Mouse (Mus musculus) heart, postnatal 0 days (tissue): ENCODE results near the gene Olfr518. TPM values are rescaled to one million over a fixed set of nuclear protein-coding genes. Genes with fewer than 3 reads are reported as not detected.

ENCODE experiments used
- ATAC-seq: fragments of 200-750 bp; cut with Nextera tagmentation; 2 replicates; pipeline ENCODE4 v1.8.0; 2017; ENCODE audit warnings: low read depth, moderate number of reproducible peaks, moderate library complexity; ENCODE audit not compliant: insufficient read depth
- DNase-seq: peaks from one replicate; pipeline ENCODE4 v3.0.0-alpha.2; 2016; ENCODE audit warnings: low spot score
- H3K27ac ChIP-seq: fragments of 300-500 bp; sonication (generic); 2 replicates; pipeline ENCODE4 v1.5.1; 2014; ENCODE audit warnings: low read depth, mild to moderate bottlenecking
- H3K27me3 ChIP-seq: fragments of 300-500 bp; sonication (generic); 2 replicates; pipeline ENCODE4 v1.6.1; 2014; ENCODE audit warnings: low read length, mixed read lengths; ENCODE audit not compliant: control insufficient read depth, insufficient read depth
- H3K36me3 ChIP-seq: fragments of 300-500 bp; sonication (generic); replicated peaks from 2 replicates; pipeline ENCODE4 v1.6.1; 2014; ENCODE audit warnings: low read length, mixed read lengths; ENCODE audit not compliant: control insufficient read depth, insufficient read depth
- H3K4me1 ChIP-seq: fragments of 300-500 bp; sonication (generic); 2 replicates; pipeline ENCODE4 v1.6.1; 2014; ENCODE audit warnings: antibody characterized with exemption; ENCODE audit not compliant: control insufficient read depth, insufficient read depth
- H3K4me2 ChIP-seq: fragments of 300-500 bp; sonication (generic); 2 replicates; pipeline ENCODE4 v1.6.1; 2014; ENCODE audit warnings: low read depth, mild to moderate bottlenecking, low read length, moderate library complexity
- H3K4me3 ChIP-seq: fragments of 300-500 bp; sonication (generic); 2 replicates; pipeline ENCODE4 v1.5.1; 2014; ENCODE audit warnings: low read depth, low read length
- H3K9ac ChIP-seq: fragments of 300-500 bp; sonication (generic); replicated peaks from 2 replicates; pipeline ENCODE4 v1.6.1; 2014; ENCODE audit warnings: low read depth, low read length, mixed read lengths
- H3K9me3 ChIP-seq: fragments of 300-500 bp; sonication (generic); replicated peaks from 2 replicates; pipeline ENCODE4 v1.6.1; 2016; ENCODE audit warnings: low read length; ENCODE audit not compliant: control insufficient read depth
- CTCF ChIP-seq: IDR thresholded peaks from 2 replicates; pipeline ENCODE4 v1.5.1; 2016; ENCODE audit warnings: antibody characterized with exemption, control low read depth, low read depth
- EP300 ChIP-seq: IDR thresholded peaks from 2 replicates; pipeline ENCODE4 v1.6.1; 2016; ENCODE audit warnings: antibody characterized with exemption, low read depth
- WGBS: fragments of 180-500 bp; shearing (Covaris S2); extraction: QIAGEN DNeasy Blood & Tissue Kit; methylation state at CpG from one replicate; pipeline ENCODE4 v1.1.7; 2014; 5-methylcytosine and 5-hydroxymethylcytosine counted together
- polyA plus RNA-seq: library from polyadenylated mRNA; unstranded; fragments of >200 nt; fragmentation: Nextera tagmentation; extraction: Ambion mirVana; gene quantifications from 2 replicates; pipeline ENCODE4 v1.2.1, GENCODE M21; 2015
- total RNA-seq: library from RNA; depleted of rRNA; stranded (reverse); fragments of >200 nt; gene quantifications from 2 replicates; pipeline ENCODE4 v1.2.3, GENCODE M21; 2014; ENCODE audit warnings: low replicate concordance; rRNA removed

Olfr518 gene
- total and polyA plus RNA-seq, 2 experiments from 2014 or later = not detected

GRCm38 (mm10) chr7:108927043-108927442 is 42.2 kb upstream of the Olfr518 start:
- no peak for DNase-seq
- Histone ChIP-seq H3K4me3 (no peak overlapping the region), H3K36me3 (peaks cover 6% of the 10 kb centered on the region; the same call in 1 of the 2 replicates), H3K27ac (no peak overlapping the region), H3K4me2 (no peak overlapping the region), H3K27me3 (no peaks in the 10 kb centered on the region), H3K9ac (no peak overlapping the region), H3K4me1 (peaks cover 15% of the 10 kb centered on the region), H3K9me3 (no peaks in the 10 kb centered on the region)
- no peak for ATAC-seq
- WGBS = 70% methylated on average over 4 of the region's 4 CpGs
- TF ChIP-seq CTCF (no peak), EP300 (no peak)

GRCm38 (mm10) chr7:108903969-108904368 is 19.2 kb upstream of the Olfr518 start:
- WGBS = 68% methylated on average over 2 of the region's 2 CpGs
- H3K27me3 ChIP-seq = no peaks in the 10 kb centered on the region

DNA sequence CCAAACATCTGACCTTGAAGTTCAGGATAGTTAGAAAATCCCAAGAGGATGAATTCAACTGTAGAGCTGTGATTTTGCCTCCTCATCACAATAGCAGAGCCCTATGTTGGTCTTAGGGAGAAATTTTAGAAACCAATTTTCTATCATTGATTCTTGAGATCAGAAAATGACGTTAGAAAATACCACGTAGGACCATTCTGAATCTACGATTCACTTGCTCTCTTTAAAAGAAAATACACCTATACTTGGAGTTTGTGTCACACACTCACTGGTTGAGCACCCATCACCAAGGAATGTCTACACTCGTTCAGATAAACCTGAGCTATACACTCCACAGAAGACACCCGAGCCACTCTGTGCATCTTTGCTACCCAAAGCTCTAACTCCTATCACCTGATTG is 9.5 kb upstream of the Olfr518 start, which contains the start of gene Olfr519:
TSS of gene Olfr519 (minus strand) at position 101 of the 400 bp plus-strand sequence.
- no peak within 1 kb of the TSS for H3K27ac ChIP-seq
- no peaks in the 10 kb centered on the region for H3K4me1 ChIP-seq
- no peak within 1 kb of the TSS for H3K4me3 ChIP-seq
- 67% methylated on average over 5 of the region's 5 CpGs for WGBS
- no peaks in the 10 kb centered on the region for H3K27me3 ChIP-seq
- TF ChIP-seq CTCF (no peak), EP300 (no peak)
- H3K9me3 ChIP-seq = no peaks in the 10 kb centered on the region
- H3K36me3 ChIP-seq = no peaks in the 10 kb centered on the region
- ATAC-seq (no peak), DNase-seq (no peak)
- no peak within 1 kb of the TSS for H3K9ac ChIP-seq
- H3K4me2 ChIP-seq = no peak within 1 kb of the TSS

More at GRCm38 (mm10) chr7:108903969-108904368, 19.2 kb upstream of the Olfr518 start:
- DNase-seq (no peak), ATAC-seq (no peak)
- no peaks in the 10 kb centered on the region for H3K4me1 ChIP-seq
- no peak overlapping the region for H3K9ac ChIP-seq
- H3K4me2 ChIP-seq = no peak overlapping the region
- no peaks in the 10 kb centered on the region for H3K9me3 ChIP-seq
- no peak overlapping the region for H3K4me3 ChIP-seq
- no peak for TF ChIP-seq EP300
- TF ChIP-seq CTCF = no peak
- no peak overlapping the region for H3K27ac ChIP-seq
- no peaks in the 10 kb centered on the region for H3K36me3 ChIP-seq

DNA sequence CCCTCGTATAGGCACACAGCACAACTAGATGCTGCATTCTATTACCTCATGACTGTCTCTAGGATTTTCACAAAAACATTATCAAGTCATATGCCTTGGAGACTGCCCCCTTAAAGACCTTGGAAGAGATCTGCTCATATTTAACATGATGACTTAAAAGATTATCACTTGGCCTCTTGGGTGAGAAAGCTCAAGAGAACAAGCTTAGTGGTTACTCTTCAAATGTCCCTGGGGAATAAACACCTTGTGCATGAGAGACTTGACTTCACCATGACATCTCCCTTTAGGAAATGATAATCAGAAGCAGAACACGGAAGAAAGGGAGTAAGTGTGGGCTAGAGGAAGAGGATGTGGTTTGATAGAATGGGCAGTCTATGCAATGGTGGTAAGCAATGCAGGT is 12.5 kb downstream of the Olfr518 start, which contains the start of gene Olfr517:
TSS of gene Olfr517 (minus strand) at position 101 of the 400 bp plus-strand sequence.
- Histone ChIP-seq H3K27me3 (no peaks in the 10 kb centered on the region), H3K4me1 (no peaks in the 10 kb centered on the region), H3K9ac (no peak within 1 kb of the TSS), H3K4me3 (no peak within 1 kb of the TSS), H3K9me3 (no peaks in the 10 kb centered on the region), H3K27ac (no peak within 1 kb of the TSS), H3K36me3 (no peaks in the 10 kb centered on the region), H3K4me2 (no peak within 1 kb of the TSS)
- TF ChIP-seq CTCF (no peak), EP300 (no peak)
- no peak for DNase-seq
- no peak for ATAC-seq
- 31% methylated on average over 2 of the region's 2 CpGs for WGBS

DNA sequence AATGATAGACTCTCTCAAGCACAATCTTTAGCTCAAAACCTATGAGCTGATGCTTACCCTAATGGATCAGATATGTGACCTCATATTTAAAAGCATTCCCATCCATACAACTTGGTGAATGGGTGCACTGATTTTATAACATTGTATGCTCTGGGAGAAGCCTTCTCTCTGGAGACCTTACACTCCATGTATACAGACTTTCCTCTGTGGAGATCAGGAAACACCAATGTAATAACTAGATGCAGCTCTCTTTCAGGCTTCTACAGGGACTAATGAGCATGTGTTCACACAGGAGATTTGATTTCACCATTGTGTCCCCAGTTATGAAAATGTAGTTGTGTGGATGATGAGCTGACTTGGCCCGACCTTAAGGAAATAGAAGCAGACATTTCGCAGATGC is 34.4 kb downstream of the Olfr518 start, which contains the start of gene Olfr516:
TSS of gene Olfr516 (minus strand) at position 101 of the 400 bp plus-strand sequence.
- Histone ChIP-seq H3K27ac (no peak within 1 kb of the TSS), H3K9me3 (no peaks in the 10 kb centered on the region), H3K4me2 (no peak within 1 kb of the TSS), H3K4me3 (no peak within 1 kb of the TSS), H3K9ac (no peak within 1 kb of the TSS), H3K4me1 (no peaks in the 10 kb centered on the region), H3K27me3 (no peaks in the 10 kb centered on the region), H3K36me3 (no peaks in the 10 kb centered on the region)
- 72% methylated on average over 2 of the region's 2 CpGs for WGBS
- ATAC-seq (no peak), DNase-seq (no peak)
- TF ChIP-seq CTCF = no peak
- TF ChIP-seq EP300 = no peak

Other genes with a start within 250 kb of the Olfr518 start
- not detected in 2 replicates for gene Olfr509, start 233.1 kb downstream of the Olfr518 start, total RNA-seq
- gene Olfr509, start 233.1 kb downstream of the Olfr518 start, polyA plus RNA-seq = not detected in 2 replicates
- gene Olfr510, start 218.6 kb downstream of the Olfr518 start, total RNA-seq = not detected in 2 replicates
- gene Olfr510, start 218.6 kb downstream of the Olfr518 start, polyA plus RNA-seq = not detected in 2 replicates
- not detected in 2 replicates for gene Olfr512, start 171.7 kb downstream of the Olfr518 start, total RNA-seq
- not detected in 2 replicates for gene Olfr512, start 171.7 kb downstream of the Olfr518 start, polyA plus RNA-seq
- not detected in 2 replicates for gene Olfr513, start 134.0 kb downstream of the Olfr518 start, total RNA-seq
- not detected in 2 replicates for gene Olfr513, start 134.0 kb downstream of the Olfr518 start, polyA plus RNA-seq
- gene Olfr514, start 59.0 kb downstream of the Olfr518 start, total RNA-seq = not detected in 2 replicates
- not detected in 2 replicates for gene Olfr514, start 59.0 kb downstream of the Olfr518 start, polyA plus RNA-seq
- gene Olfr516, start 34.5 kb downstream of the Olfr518 start, total RNA-seq = not detected in 2 replicates
- not detected in 2 replicates for gene Olfr516, start 34.5 kb downstream of the Olfr518 start, polyA plus RNA-seq
- gene Olfr517, start 12.6 kb downstream of the Olfr518 start, total RNA-seq = not detected in 2 replicates
- gene Olfr517, start 12.6 kb downstream of the Olfr518 start, polyA plus RNA-seq = not detected in 2 replicates
- not detected in 2 replicates for gene Olfr519, start 9.4 kb upstream of the Olfr518 start, total RNA-seq
- gene Olfr519, start 9.4 kb upstream of the Olfr518 start, polyA plus RNA-seq = not detected in 2 replicates
- gene Nlrp10, start 45.2 kb upstream of the Olfr518 start, total RNA-seq = 9.8 and 16.4 TPM in 2 replicates
- 15.6 and 15.7 TPM in 2 replicates for gene Nlrp10, start 45.2 kb upstream of the Olfr518 start, polyA plus RNA-seq
- 75.7 and 107 TPM in 2 replicates for gene Eif3f, start 49.4 kb upstream of the Olfr518 start, total RNA-seq
- 42.9 and 47.1 TPM in 2 replicates for gene Eif3f, start 49.4 kb upstream of the Olfr518 start, polyA plus RNA-seq
- 0.88 and 3.9 TPM in 2 replicates for gene Tub, start 65.3 kb upstream of the Olfr518 start, total RNA-seq
- 0.30 and 0.33 TPM in 2 replicates for gene Tub, start 65.3 kb upstream of the Olfr518 start, polyA plus RNA-seq
- gene Ric3, start 198.3 kb upstream of the Olfr518 start, total RNA-seq = 0.42 and 0.54 TPM in 2 replicates
- gene Ric3, start 198.3 kb upstream of the Olfr518 start, polyA plus RNA-seq = 0.38 and 0.58 TPM in 2 replicates